Mouse (Mus musculus): ENCODE results near the gene Tcl1b4.

Gene Tcl1b4

GRCm38 (mm10) chr12:105248763-105249233 lies 47.0 kb downstream of the Tcl1b4 start:
- ATAC-seq (ENCODE audit: low TSS enrichment) = no peak

- no peak for ATAC-seq (ENCODE audit: low TSS enrichment)
Measured at GRCm38 (mm10) chr12:105253796-105254195, 52.0 kb downstream of the Tcl1b4 start.
